Mouse (Mus musculus): ENCODE measurements around the gene Rsph14.
A peak's percentile ranks its signal among the peaks of the same experiment; 100 is the strongest.

Rsph14 gene

GRCm38 (mm10) chr10:75032395-75032794 lies at the start of gene Rsph14:
Gene Rsph14, minus strand, starts transcription at chr10:75032586.
- peak; percentile 48 for DNase-seq (ENCODE audit: low read depth)

- no peak for DNase-seq (ENCODE audit: low read depth)
These were observed 46.1 kb upstream of the Rsph14 start for GRCm38 (mm10) chr10:75078174-75079128.

GRCm38 (mm10) chr10:75075665-75076064 lies 43.3 kb upstream of the Rsph14 start:
- no peak for DNase-seq (ENCODE audit: low read depth)

GRCm38 (mm10) chr10:75070281-75070976 lies 38.0 kb upstream of the Rsph14 start:
- peak; percentile 44 for DNase-seq (ENCODE audit: low read depth)

- DNase-seq (ENCODE audit: low read depth) = no peak
These were observed 36.4 kb upstream of the Rsph14 start for GRCm38 (mm10) chr10:75068624-75069328.

GRCm38 (mm10) chr10:75068086-75068485 lies 35.7 kb upstream of the Rsph14 start:
- no peak for DNase-seq (ENCODE audit: low read depth)

- peak; percentile 34 for DNase-seq (ENCODE audit: low read depth)
These were observed 35.1 kb upstream of the Rsph14 start for GRCm38 (mm10) chr10:75067446-75067845.

GRCm38 (mm10) chr10:75065691-75066090 lies 33.3 kb upstream of the Rsph14 start:
- no peak for DNase-seq (ENCODE audit: low read depth)

- peak; percentile 83 for DNase-seq (ENCODE audit: low read depth)
These were observed 31.0 kb upstream of the Rsph14 start for GRCm38 (mm10) chr10:75063301-75063965.

GRCm38 (mm10) chr10:75062621-75063020 lies 30.2 kb upstream of the Rsph14 start:
- no peak for DNase-seq (ENCODE audit: low read depth)

- DNase-seq (ENCODE audit: low read depth) = peak; percentile 57
These were observed 29.8 kb upstream of the Rsph14 start for GRCm38 (mm10) chr10:75062189-75062561.

GRCm38 (mm10) chr10:75061341-75062188 lies 29.2 kb upstream of the Rsph14 start:
- DNase-seq (ENCODE audit: low read depth) = peak; percentile 27

GRCm38 (mm10) chr10:75060843-75061235 lies 28.5 kb upstream of the Rsph14 start:
- DNase-seq (ENCODE audit: low read depth) = peak; percentile 27

GRCm38 (mm10) chr10:75060217-75060842 lies 27.9 kb upstream of the Rsph14 start, which contains the start of gene Bcr:
Gene Bcr, plus strand, starts transcription at chr10:75060592.
- peak; percentile 88 for DNase-seq (ENCODE audit: low read depth)

- DNase-seq (ENCODE audit: low read depth) = peak; percentile 94
These were observed 27.0 kb upstream of the Rsph14 start for GRCm38 (mm10) chr10:75059396-75059795.

GRCm38 (mm10) chr10:75058761-75059395 lies 26.5 kb upstream of the Rsph14 start:
- DNase-seq (ENCODE audit: low read depth) = peak; percentile 81

- no peak for DNase-seq (ENCODE audit: low read depth)
These were observed 25.9 kb upstream of the Rsph14 start for GRCm38 (mm10) chr10:75058336-75058735.

- no peak for DNase-seq (ENCODE audit: low read depth)
These were observed 23.9 kb upstream of the Rsph14 start for GRCm38 (mm10) chr10:75056255-75056654.

- DNase-seq (ENCODE audit: low read depth) = no peak
These were observed 23.3 kb upstream of the Rsph14 start for GRCm38 (mm10) chr10:75055672-75056071.

GRCm38 (mm10) chr10:75054125-75054524 lies 21.7 kb upstream of the Rsph14 start:
- DNase-seq (ENCODE audit: low read depth) = no peak

Measured in NIH3T3 (cell line).